Mouse (Mus musculus): ENCODE data around the gene Mrvi1.
"Not testable (repeated sequence)": the region's sequence is repeated elsewhere in the genome, so short reads cannot be mapped to it uniquely, and the experiment has no call there.

The Mrvi1 gene

GRCm38 (mm10) chr7:110941701-110942530 is 40.3 kb downstream of the Mrvi1 start:
- DNase-seq (ENCODE audit: low spot score in 2 of 2) = peak in 1 of 2 experiments; percentile 41

- no peak for DNase-seq (ENCODE audit: low spot score in 2 of 2)
These were observed 41.1 kb downstream of the Mrvi1 start for GRCm38 (mm10) chr7:110941116-110941521.

- no peak for DNase-seq (ENCODE audit: low spot score in 2 of 2)
These were observed 46.2 kb downstream of the Mrvi1 start for GRCm38 (mm10) chr7:110935815-110936762.

- no peak for DNase-seq (ENCODE audit: low spot score in 2 of 2)
These were observed 48.3 kb downstream of the Mrvi1 start for GRCm38 (mm10) chr7:110933999-110934398.

- DNase-seq (ENCODE audit: low spot score in 2 of 2) = no peak
These were observed 48.9 kb downstream of the Mrvi1 start for GRCm38 (mm10) chr7:110933329-110933728.

- DNase-seq (ENCODE audit: low spot score in 2 of 2) = peak in 1 of 2 experiments; percentile 58
These were observed 52.0 kb downstream of the Mrvi1 start for GRCm38 (mm10) chr7:110930118-110930854.

GRCm38 (mm10) chr7:110926562-110926961 is 55.7 kb downstream of the Mrvi1 start:
- no peak for DNase-seq (ENCODE audit: low spot score in 2 of 2)

GRCm38 (mm10) chr7:110920331-110921261 is 61.7 kb downstream of the Mrvi1 start:
- no peak for DNase-seq (ENCODE audit: low spot score in 2 of 2)

GRCm38 (mm10) chr7:110919721-110920120 is 62.5 kb downstream of the Mrvi1 start:
- no peak for DNase-seq (ENCODE audit: low spot score in 2 of 2)

- no peak for DNase-seq (ENCODE audit: low spot score in 2 of 2)
These were observed 66.3 kb downstream of the Mrvi1 start for GRCm38 (mm10) chr7:110915913-110916312.

GRCm38 (mm10) chr7:110914531-110914930 is 67.7 kb downstream of the Mrvi1 start:
- no peak for DNase-seq (ENCODE audit: low spot score in 2 of 2)

- no peak for DNase-seq (ENCODE audit: low spot score in 2 of 2)
These were observed 68.5 kb downstream of the Mrvi1 start for GRCm38 (mm10) chr7:110913754-110914153.

- no peak for DNase-seq (ENCODE audit: low spot score in 2 of 2)
These were observed 73.8 kb downstream of the Mrvi1 start for GRCm38 (mm10) chr7:110908209-110909144.

GRCm38 (mm10) chr7:110906566-110906965 is 75.7 kb downstream of the Mrvi1 start:
- DNase-seq (ENCODE audit: low spot score in 2 of 2) = no peak

- no peak for DNase-seq (ENCODE audit: low spot score in 2 of 2)
These were observed 79.0 kb downstream of the Mrvi1 start for GRCm38 (mm10) chr7:110903226-110903625.

GRCm38 (mm10) chr7:110897202-110897601 is 85.1 kb downstream of the Mrvi1 start:
- DNase-seq (ENCODE audit: low spot score in 2 of 2) = no peak

GRCm38 (mm10) chr7:110896453-110896852 is 85.8 kb downstream of the Mrvi1 start:
- DNase-seq (ENCODE audit: low spot score in 2 of 2) = no peak

- DNase-seq (ENCODE audit: low spot score in 2 of 2) = not testable (repeated sequence)
These were observed 86.5 kb downstream of the Mrvi1 start for GRCm38 (mm10) chr7:110895772-110896171.

GRCm38 (mm10) chr7:110894673-110895072 is 87.6 kb downstream of the Mrvi1 start:
- DNase-seq (ENCODE audit: low spot score in 2 of 2) = no peak

Measured in urinary bladder, postnatal 4 days (tissue).